Mouse (Mus musculus): ENCODE measurements around the gene Specc1. TPM values are rescaled to one million over a fixed set of nuclear protein-coding genes. Genes with fewer than 3 reads are reported as not detected.
A peak's percentile ranks its signal among the peaks of the same experiment; 100 is the strongest.

The Specc1 gene
- total RNA-seq, 2 experiments from 2014 or later = 10.5 to 15.9 TPM

GRCm38 (mm10) chr11:62010625-62011231, 54.2 kb downstream of the Specc1 start:
- no peak for DNase-seq
- intact Hi-C loops (cut with DNase I) = loop anchor here (1.0 kb wide), 1 partner anchor 60 kb away; no protein-coding TSS in a partner anchor

GRCm38 (mm10) chr11:62012039-62012438, 55.5 kb downstream of the Specc1 start:
- no peak for DNase-seq
- intact Hi-C loops (cut with DNase I) = no loop called here

DNA sequence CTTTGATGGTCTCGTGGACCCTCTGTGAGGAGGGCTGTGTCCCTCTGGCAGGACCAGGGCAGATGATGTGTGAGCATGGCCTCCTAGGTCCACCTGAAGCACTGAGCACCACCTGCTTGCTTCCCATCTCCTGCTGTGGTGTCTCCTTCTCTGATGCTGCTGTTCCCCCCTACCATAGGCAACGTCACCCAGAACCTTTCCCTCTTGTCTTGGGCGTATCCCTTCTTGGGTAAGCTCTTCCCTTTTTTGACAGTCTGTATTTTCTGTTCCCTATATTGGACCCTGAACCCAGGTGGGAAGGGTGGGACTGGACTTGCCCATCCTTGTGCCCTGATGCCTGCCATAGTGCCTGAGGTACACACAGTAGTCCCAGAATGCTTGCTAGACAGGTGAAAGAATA, 56.9 kb downstream of the Specc1 start:
- DNase-seq = no peak
- intact Hi-C loops (cut with DNase I) = no loop called here

GRCm38 (mm10) chr11:62015071-62015654, 58.6 kb downstream of the Specc1 start:
- intact Hi-C loops (cut with DNase I) = no loop called here
- DNase-seq = no peak

GRCm38 (mm10) chr11:62016985-62017384, 60.4 kb downstream of the Specc1 start:
- intact Hi-C loops (cut with DNase I) = no loop called here
- DNase-seq = no peak

GRCm38 (mm10) chr11:62018315-62019205, 62.0 kb downstream of the Specc1 start:
- DNase-seq = no peak
- intact Hi-C loops (cut with DNase I) = no loop called here

DNA sequence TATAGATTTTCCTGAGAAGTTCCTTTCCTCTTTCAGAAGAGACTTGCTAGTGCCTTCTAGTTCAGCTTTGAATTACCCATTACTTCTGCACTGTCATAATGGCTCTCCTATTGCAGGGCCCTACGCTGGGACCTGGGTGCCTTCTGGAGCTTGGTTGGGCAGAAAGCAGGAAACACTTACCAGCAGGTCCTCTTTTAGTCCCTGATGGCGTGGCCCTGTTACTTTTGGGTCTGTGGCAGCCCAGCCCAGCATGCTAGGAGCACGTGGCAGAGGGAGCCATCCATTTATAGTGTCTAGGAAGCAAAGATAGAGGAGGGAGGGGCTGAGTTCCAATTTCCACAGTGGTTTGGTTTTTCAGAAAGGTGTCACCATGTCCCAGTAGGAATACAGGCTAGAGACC, 63.3 kb downstream of the Specc1 start:
- intact Hi-C loops (cut with DNase I) = no loop called here
- DNase-seq = no peak

- intact Hi-C loops (cut with DNase I) = no loop called here
- no peak for DNase-seq
Observed at GRCm38 (mm10) chr11:62020898-62021297, 64.3 kb downstream of the Specc1 start.

GRCm38 (mm10) chr11:62022105-62022504, 65.5 kb downstream of the Specc1 start:
- DNase-seq = no peak
- intact Hi-C loops (cut with DNase I) = no loop called here

GRCm38 (mm10) chr11:62022718-62023493, 66.3 kb downstream of the Specc1 start:
- intact Hi-C loops (cut with DNase I) = no loop called here
- no peak for DNase-seq

GRCm38 (mm10) chr11:62023494-62024233, 67.1 kb downstream of the Specc1 start:
- peak in 1 of 2 experiments; percentile 25 for DNase-seq
- intact Hi-C loops (cut with DNase I) = no loop called here

- intact Hi-C loops (cut with DNase I) = no loop called here
- peak; percentile 55 to 60 for DNase-seq
Observed at GRCm38 (mm10) chr11:62024234-62024601, 67.7 kb downstream of the Specc1 start.

- intact Hi-C loops (cut with DNase I) = no loop called here
Observed at GRCm38 (mm10) chr11:62024952-62025351, 68.4 kb downstream of the Specc1 start.

GRCm38 (mm10) chr11:62025770-62026169, 69.2 kb downstream of the Specc1 start:
- intact Hi-C loops (cut with DNase I) = no loop called here
- no peak for DNase-seq

More at GRCm38 (mm10) chr11:62024952-62025351, 68.4 kb downstream of the Specc1 start:
- DNase-seq = no peak

- intact Hi-C loops (cut with DNase I) = no loop called here
- no peak for DNase-seq
Observed at GRCm38 (mm10) chr11:62026345-62026815, 69.8 kb downstream of the Specc1 start.

DNA sequence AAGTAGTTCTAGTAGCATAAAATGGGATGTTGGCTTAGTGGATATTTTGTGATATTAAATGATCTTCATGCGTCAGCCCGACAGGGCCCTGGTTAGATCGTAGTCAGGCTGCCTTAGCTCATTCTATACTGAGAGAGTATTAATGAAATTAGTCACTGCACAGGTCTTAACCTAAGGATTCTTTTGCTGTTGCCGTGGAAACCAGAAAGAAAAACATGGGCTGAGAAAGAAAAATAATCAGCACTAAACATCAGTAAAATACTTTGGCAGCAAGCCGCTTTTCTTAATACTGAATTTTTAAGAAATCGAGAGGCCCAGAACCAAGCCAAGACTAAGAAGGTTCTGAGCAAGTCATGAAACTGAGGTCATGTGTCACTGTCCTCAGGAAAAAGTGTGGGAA, 70.7 kb downstream of the Specc1 start:
- intact Hi-C loops (cut with DNase I) = no loop called here
- DNase-seq = no peak

- intact Hi-C loops (cut with DNase I) = no loop called here
- DNase-seq = no peak
Observed at GRCm38 (mm10) chr11:62027705-62028104, 71.1 kb downstream of the Specc1 start.

DNA sequence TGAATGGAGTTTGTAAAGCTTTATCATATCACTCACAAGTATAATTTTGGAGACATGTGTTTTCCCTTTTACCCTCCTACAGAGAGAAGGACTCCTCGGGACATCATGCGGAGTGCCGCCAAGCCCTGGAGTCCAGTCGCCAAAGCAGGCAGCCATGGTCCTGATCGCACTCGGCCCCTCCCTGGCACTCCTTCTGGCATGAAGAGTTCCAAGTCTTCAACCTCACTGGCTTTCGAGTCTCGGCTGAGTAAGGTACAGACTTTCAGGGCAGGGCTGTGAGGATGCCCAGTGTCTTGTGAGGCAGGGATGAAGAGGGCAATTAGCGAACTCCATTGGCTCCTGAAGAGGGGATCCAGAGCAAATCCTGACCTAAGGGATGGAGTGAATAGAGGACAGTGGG, 72.6 kb downstream of the Specc1 start:
- intact Hi-C loops (cut with DNase I) = no loop called here
- DNase-seq = no peak

GRCm38 (mm10) chr11:62034564-62034963, 78.0 kb downstream of the Specc1 start:
- no peak for DNase-seq
- intact Hi-C loops (cut with DNase I) = no loop called here

- DNase-seq = no peak
- intact Hi-C loops (cut with DNase I) = no loop called here
Observed at GRCm38 (mm10) chr11:62035220-62035619, 78.7 kb downstream of the Specc1 start.
